Mouse (Mus musculus) ES-Bruce4 (cell line): ENCODE measurements around the gene Tjp2. TPM values are rescaled to one million over a fixed set of nuclear protein-coding genes. Genes with fewer than 3 reads are reported as not detected.

Experiments used
- H3K27ac ChIP-seq: 2 replicates; pipeline ENCODE4 v1.5.1; 2012; ENCODE audit warnings: low read length, inconsistent platforms; ENCODE audit not compliant: insufficient read depth
- H3K27me3 ChIP-seq: 2 replicates; pipeline ENCODE4 v1.6.1; 2012; ENCODE audit warnings: mild to moderate bottlenecking, low read length, inconsistent platforms; ENCODE audit not compliant: control insufficient read depth, poor library complexity, insufficient read depth, severe bottlenecking
- H3K36me3 ChIP-seq: 2 replicates; pipeline ENCODE4 v1.6.1; 2012; ENCODE audit warnings: inconsistent platforms, mild to moderate bottlenecking, low read length, moderate library complexity; ENCODE audit not compliant: control insufficient read depth, poor library complexity, insufficient read depth, severe bottlenecking
- H3K4me1 ChIP-seq: one replicate; pipeline ENCODE4 v1.8.1; 2011; ENCODE audit warnings: low read length; ENCODE audit not compliant: control insufficient read depth, insufficient read depth
- H3K4me3 ChIP-seq: 2 replicates; pipeline ENCODE4 v1.5.1; 2011; ENCODE audit warnings: low read depth, mild to moderate bottlenecking, low read length
- H3K9ac ChIP-seq: 2 replicates; pipeline ENCODE4 v1.6.1; 2012; ENCODE audit warnings: low read depth, mild to moderate bottlenecking, inconsistent platforms; ENCODE audit not compliant: poor library complexity, severe bottlenecking
- H3K9me3 ChIP-seq: replicated peaks from 2 replicates; pipeline ENCODE4 v1.6.1; 2012; ENCODE audit warnings: mild to moderate bottlenecking, low read length, inconsistent platforms; ENCODE audit not compliant: control insufficient read depth, poor library complexity, insufficient read depth, severe bottlenecking
- CTCF ChIP-seq: IDR thresholded peaks from one replicate; pipeline ENCODE4 v1.8.1; 2011; ENCODE audit warnings: low read depth, low read length
- EP300 ChIP-seq: IDR thresholded peaks from 2 replicates; pipeline ENCODE4 v1.6.1; 2011; ENCODE audit warnings: low read depth, low read length; ENCODE audit not compliant: insufficient read depth
- POLR2A ChIP-seq: IDR thresholded peaks from one replicate; pipeline ENCODE4 v1.8.1; 2011; ENCODE audit warnings: low read length; ENCODE audit not compliant: insufficient read depth
- polyA plus RNA-seq: library from polyadenylated mRNA; stranded (reverse); fragments of >200 nt; gene quantifications from 2 replicates; pipeline ENCODE4 v1.2.4, GENCODE M21; 2011; ENCODE audit warnings: low read depth; ENCODE audit not compliant: missing spikeins, insufficient read depth, insufficient read length

Tjp2 gene
- polyA plus RNA-seq, 1 experiment = 114 TPM

GRCm38 (mm10) chr19:24085306-24085705, 139.5 kb downstream of the Tjp2 start:
- Histone ChIP-seq H3K4me3 (no peak overlapping the region), H3K9ac (no peak overlapping the region), H3K9me3 (no peaks in the 10 kb centered on the region; the same call in 1 of the 2 replicates), H3K36me3 (no peaks in the 10 kb centered on the region), H3K27me3 (no peaks in the 10 kb centered on the region), H3K4me1 (no peaks in the 10 kb centered on the region), H3K27ac (no peak overlapping the region)
- TF ChIP-seq EP300 = no peak
- TF ChIP-seq POLR2A = no peak
- no peak for TF ChIP-seq CTCF

- no peak for TF ChIP-seq EP300
- TF ChIP-seq CTCF = no peak
- no peak for TF ChIP-seq POLR2A
- Histone ChIP-seq H3K4me1 (no peaks in the 10 kb centered on the region), H3K36me3 (no peaks in the 10 kb centered on the region), H3K4me3 (no peak overlapping the region), H3K27me3 (no peaks in the 10 kb centered on the region), H3K27ac (no peak overlapping the region), H3K9me3 (no peaks in the 10 kb centered on the region), H3K9ac (no peak overlapping the region)
Observed at GRCm38 (mm10) chr19:24080417-24081080, 144.3 kb downstream of the Tjp2 start.

DNA sequence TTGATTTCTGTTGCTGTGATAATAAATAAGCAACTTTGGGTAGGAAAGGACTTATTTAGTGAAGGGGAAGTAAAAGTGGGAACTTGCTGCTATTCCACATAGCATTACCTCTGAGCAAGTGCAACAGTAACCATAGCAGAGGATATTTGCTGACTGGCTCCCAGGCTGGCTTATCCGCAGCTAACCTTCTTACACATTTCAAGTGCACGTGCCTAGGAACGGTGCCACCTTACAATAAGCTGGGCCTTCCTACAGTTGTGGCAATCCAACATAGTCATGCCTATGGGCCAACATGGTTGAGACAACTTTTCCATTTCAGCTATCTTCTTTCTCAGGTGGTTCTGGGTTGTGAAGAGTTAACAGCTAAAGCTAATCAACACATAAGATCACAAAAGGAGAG, 147.2 kb downstream of the Tjp2 start:
- Histone ChIP-seq H3K36me3 (no peaks in the 10 kb centered on the region), H3K9ac (no peak overlapping the region), H3K4me1 (no peaks in the 10 kb centered on the region), H3K27me3 (no peaks in the 10 kb centered on the region), H3K27ac (no peak overlapping the region), H3K4me3 (no peak overlapping the region), H3K9me3 (no peaks in the 10 kb centered on the region)
- TF ChIP-seq CTCF (no peak), POLR2A (no peak), EP300 (no peak)

DNA sequence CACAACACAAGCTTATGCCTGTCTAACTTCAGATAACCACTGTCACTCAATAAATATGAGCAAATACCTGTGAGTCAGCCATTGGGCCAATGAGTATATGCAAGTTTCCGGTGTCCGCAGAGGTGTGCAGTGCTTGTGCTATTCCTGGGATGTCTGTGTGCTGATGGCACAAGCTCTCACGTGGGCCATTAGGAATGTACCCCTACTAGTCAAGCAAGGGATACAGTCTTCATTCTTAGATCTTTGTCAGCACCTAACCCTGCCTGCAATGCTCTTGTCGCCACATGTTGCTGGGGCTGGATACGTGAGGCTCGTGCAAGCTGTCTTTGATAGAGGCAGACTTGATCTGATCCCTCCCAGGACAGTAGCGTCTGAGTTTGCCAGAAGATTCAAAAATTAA, 148.3 kb downstream of the Tjp2 start:
- no peaks in the 10 kb centered on the region for H3K36me3 ChIP-seq
- no peaks in the 10 kb centered on the region for H3K27me3 ChIP-seq
- H3K9ac ChIP-seq = no peak overlapping the region
- H3K27ac ChIP-seq = no peak overlapping the region
- H3K4me1 ChIP-seq = no peaks in the 10 kb centered on the region
- H3K4me3 ChIP-seq = no peak overlapping the region
- TF ChIP-seq CTCF = no peak
- no peak for TF ChIP-seq EP300
- TF ChIP-seq POLR2A = no peak
- H3K9me3 ChIP-seq = no peaks in the 10 kb centered on the region

GRCm38 (mm10) chr19:24075927-24076326, 148.9 kb downstream of the Tjp2 start:
- Histone ChIP-seq H3K4me1 (no peaks in the 10 kb centered on the region), H3K9ac (no peak overlapping the region), H3K4me3 (no peak overlapping the region), H3K36me3 (no peaks in the 10 kb centered on the region), H3K27me3 (no peaks in the 10 kb centered on the region), H3K9me3 (no peaks in the 10 kb centered on the region), H3K27ac (no peak overlapping the region)
- TF ChIP-seq EP300 (no peak), POLR2A (no peak), CTCF (no peak)

DNA sequence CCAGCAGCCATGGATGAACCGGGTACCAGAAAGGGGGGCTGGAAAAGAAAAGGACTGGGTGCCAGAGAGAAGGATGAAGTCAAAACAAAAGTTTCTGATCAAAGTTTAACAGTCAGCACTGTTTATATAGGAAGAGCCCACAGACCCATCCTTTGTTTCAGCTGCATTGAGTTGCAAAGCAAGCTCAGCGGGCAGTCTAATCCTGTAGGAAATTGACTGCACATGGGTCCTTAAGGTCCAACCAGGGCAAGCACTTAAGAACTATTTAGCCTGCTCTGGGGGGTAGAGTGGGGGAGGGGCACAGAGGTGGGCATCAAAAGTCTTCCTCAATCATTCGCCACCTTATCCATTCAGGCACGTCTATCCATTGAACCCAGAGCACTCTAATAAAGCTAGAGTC, 151.7 kb downstream of the Tjp2 start:
- Histone ChIP-seq H3K36me3 (no peaks in the 10 kb centered on the region), H3K4me3 (no peak overlapping the region), H3K9me3 (no peaks in the 10 kb centered on the region), H3K9ac (no peak overlapping the region), H3K4me1 (no peaks in the 10 kb centered on the region), H3K27me3 (no peaks in the 10 kb centered on the region), H3K27ac (no peak overlapping the region)
- no peak for TF ChIP-seq CTCF
- TF ChIP-seq POLR2A = no peak
- TF ChIP-seq EP300 = no peak
